Mouse (Mus musculus) forebrain, embryonic 15.5 days (tissue): ENCODE measurements at regions not wholly inside any gene's neighbourhood (a gene's known extent, or its start where the extent isn't known, plus 50 kb on each side); places are given as distances from the start of the nearest gene placed in this dataset.
A peak's percentile ranks its signal among the peaks of the same experiment; 100 is the strongest.

Experiments used
- ATAC-seq: fragments of 200-750 bp; cut with Nextera tagmentation; replicated peaks from 2 replicates; pipeline ENCODE4 v1.8.0; 2017; ENCODE audit warnings: mild to moderate bottlenecking, moderate TSS enrichment, moderate library complexity
- H3K27ac ChIP-seq: fragments of 300-500 bp; sonication (generic); replicated peaks from 2 replicates; pipeline ENCODE4 v1.5.1; 2015; ENCODE audit warnings: mild to moderate bottlenecking, inconsistent platforms
- H3K27me3 ChIP-seq: fragments of 300-500 bp; sonication (generic); 2 replicates; pipeline ENCODE4 v1.6.1; 2015; ENCODE audit warnings: inconsistent platforms
- H3K36me3 ChIP-seq: fragments of 300-500 bp; sonication (generic); 2 replicates; pipeline ENCODE4 v1.6.1; 2015; ENCODE audit warnings: mild to moderate bottlenecking, inconsistent platforms
- H3K4me1 ChIP-seq: fragments of 300-500 bp; sonication (generic); 2 replicates; pipeline ENCODE4 v1.6.1; 2015; ENCODE audit warnings: inconsistent platforms
- H3K4me2 ChIP-seq: fragments of 300-500 bp; sonication (generic); replicated peaks from 2 replicates; pipeline ENCODE4 v1.6.1; 2015; ENCODE audit warnings: mild to moderate bottlenecking, inconsistent platforms
- H3K4me3 ChIP-seq: fragments of 300-500 bp; sonication (generic); 2 replicates; pipeline ENCODE4 v1.5.1; 2015; ENCODE audit warnings: mild to moderate bottlenecking, inconsistent platforms
- H3K9ac ChIP-seq: fragments of 300-500 bp; sonication (generic); replicated peaks from 2 replicates; pipeline ENCODE4 v1.6.1; 2015; ENCODE audit warnings: mild to moderate bottlenecking, inconsistent platforms
- H3K9me3 ChIP-seq: fragments of 300-500 bp; sonication (generic); 2 replicates; pipeline ENCODE4 v1.6.1; 2016; ENCODE audit warnings: inconsistent platforms
- WGBS: fragments of 180-500 bp; shearing (Covaris S2); methylation state at CpG from one replicate; pipeline ENCODE4 v1.1.7; 2015; ENCODE audit warnings: mixed read lengths; 5-methylcytosine and 5-hydroxymethylcytosine counted together

GRCm38 (mm10) chr16:70825910-70826309, 512.2 kb downstream of the Gbe1 start:
- Histone ChIP-seq H3K4me1 (no peaks in the 10 kb centered on the region), H3K4me2 (no peak overlapping the region), H3K4me3 (no peak overlapping the region), H3K27me3 (no peaks in the 10 kb centered on the region), H3K9ac (no peak overlapping the region), H3K9me3 (no peaks in the 10 kb centered on the region), H3K36me3 (no peaks in the 10 kb centered on the region), H3K27ac (no peak overlapping the region)
- WGBS, result 94% methylated on average over 10 of the region's 10 CpGs
- ATAC-seq, result no peak

GRCm38 (mm10) chr16:70835006-70835405, 521.3 kb downstream of the Gbe1 start:
- H3K4me3 ChIP-seq, result no peak overlapping the region
- ATAC-seq, result no peak
- H3K9me3 ChIP-seq, result no peaks in the 10 kb centered on the region
- H3K4me2 ChIP-seq, result no peak overlapping the region
- no peaks in the 10 kb centered on the region for H3K27me3 ChIP-seq
- 81% methylated on average over 8 of the region's 8 CpGs for WGBS
- no peaks in the 10 kb centered on the region for H3K4me1 ChIP-seq
- no peak overlapping the region for H3K9ac ChIP-seq
- H3K27ac ChIP-seq, result no peak overlapping the region
- H3K36me3 ChIP-seq, result no peaks in the 10 kb centered on the region

GRCm38 (mm10) chr16:70838139-70838538, 524.4 kb downstream of the Gbe1 start:
- Histone ChIP-seq H3K36me3 (no peaks in the 10 kb centered on the region), H3K27me3 (no peaks in the 10 kb centered on the region), H3K4me1 (no peaks in the 10 kb centered on the region), H3K4me3 (no peak overlapping the region), H3K9me3 (no peaks in the 10 kb centered on the region), H3K27ac (no peak overlapping the region), H3K4me2 (no peak overlapping the region), H3K9ac (no peak overlapping the region)
- WGBS, result 74% methylated on average over 1 of the region's 1 CpGs
- ATAC-seq, result no peak

- no peak overlapping the region for H3K9ac ChIP-seq
- no peak; the same call in 1 of the 2 replicates for ATAC-seq
These were observed 554.5 kb downstream of the Gbe1 start for GRCm38 (mm10) chr16:70868241-70868640.

GRCm38 (mm10) chr16:70869205-70869604, 555.5 kb downstream of the Gbe1 start:
- WGBS, result 47% methylated on average over 4 of the region's 4 CpGs
- Histone ChIP-seq H3K4me2 (no peak overlapping the region), H3K27ac (no peak overlapping the region), H3K4me3 (no peak overlapping the region), H3K27me3 (no peaks in the 10 kb centered on the region), H3K9me3 (no peaks in the 10 kb centered on the region), H3K4me1 (peaks cover 4% of the 10 kb centered on the region; the same call in 1 of the 2 replicates), H3K9ac (no peak overlapping the region), H3K36me3 (no peaks in the 10 kb centered on the region)
- ATAC-seq, result peak; percentile 61

More at GRCm38 (mm10) chr16:70868241-70868640, 554.5 kb downstream of the Gbe1 start:
- H3K27me3 ChIP-seq, result no peaks in the 10 kb centered on the region
- H3K4me3 ChIP-seq, result no peak overlapping the region
- peaks cover 4% of the 10 kb centered on the region; the same call in 1 of the 2 replicates for H3K4me1 ChIP-seq
- no peaks in the 10 kb centered on the region for H3K36me3 ChIP-seq
- no peaks in the 10 kb centered on the region for H3K9me3 ChIP-seq
- no peak overlapping the region for H3K4me2 ChIP-seq
- WGBS, result 61% methylated on average over 2 of the region's 2 CpGs
- H3K27ac ChIP-seq, result no peak overlapping the region

- H3K4me3 ChIP-seq, result no peak overlapping the region
- no peak for ATAC-seq
- H3K4me1 ChIP-seq, result no peaks in the 10 kb centered on the region
- H3K27ac ChIP-seq, result no peak overlapping the region
- no peak overlapping the region for H3K4me2 ChIP-seq
- H3K9me3 ChIP-seq, result no peaks in the 10 kb centered on the region
- H3K27me3 ChIP-seq, result no peaks in the 10 kb centered on the region
- WGBS, result 58% methylated on average over 2 of the region's 2 CpGs
- H3K36me3 ChIP-seq, result no peaks in the 10 kb centered on the region
- no peak overlapping the region for H3K9ac ChIP-seq
These were observed 560.3 kb downstream of the Gbe1 start for GRCm38 (mm10) chr16:70874080-70874479.

GRCm38 (mm10) chr16:70880678-70881077, 566.9 kb downstream of the Gbe1 start:
- WGBS, result 22% methylated on average over 2 of the region's 2 CpGs

GRCm38 (mm10) chr16:70881098-70881850, 567.5 kb downstream of the Gbe1 start:
- H3K9me3 ChIP-seq, result no peaks in the 10 kb centered on the region
- peak overlapping the region; percentile 24 for H3K4me2 ChIP-seq
- peak overlapping the region; percentile 69 for H3K27ac ChIP-seq
- peak; percentile 65 for ATAC-seq
- no peaks in the 10 kb centered on the region for H3K36me3 ChIP-seq
- H3K27me3 ChIP-seq, result no peaks in the 10 kb centered on the region
- H3K9ac ChIP-seq, result no peak overlapping the region
- H3K4me1 ChIP-seq, result peaks cover 14% of the 10 kb centered on the region
- H3K4me3 ChIP-seq, result peak overlapping the region; percentile 8; the same call in 1 of the 2 replicates
- WGBS, result 52% methylated on average over 14 of the region's 14 CpGs

More at GRCm38 (mm10) chr16:70880678-70881077, 566.9 kb downstream of the Gbe1 start:
- H3K4me3 ChIP-seq, result no peak overlapping the region
- ATAC-seq, result peak; percentile 72
- H3K9me3 ChIP-seq, result no peaks in the 10 kb centered on the region
- H3K4me2 ChIP-seq, result peak overlapping the region; percentile 24; the same call in 1 of the 2 replicates
- H3K4me1 ChIP-seq, result peaks cover 14% of the 10 kb centered on the region
- H3K36me3 ChIP-seq, result no peaks in the 10 kb centered on the region
- no peaks in the 10 kb centered on the region for H3K27me3 ChIP-seq
- no peak overlapping the region for H3K9ac ChIP-seq
- peak overlapping the region; percentile 69 for H3K27ac ChIP-seq

GRCm38 (mm10) chr16:70900085-70900484, 586.3 kb downstream of the Gbe1 start:
- no peak for ATAC-seq
- Histone ChIP-seq H3K4me2 (no peak overlapping the region), H3K9ac (no peak overlapping the region), H3K9me3 (no peaks in the 10 kb centered on the region), H3K36me3 (no peaks in the 10 kb centered on the region), H3K4me3 (no peak overlapping the region), H3K27ac (no peak overlapping the region), H3K27me3 (no peaks in the 10 kb centered on the region), H3K4me1 (no peaks in the 10 kb centered on the region)
- WGBS, result 65% methylated on average over 5 of the region's 5 CpGs

- ATAC-seq, result no peak
- Histone ChIP-seq H3K4me2 (no peak overlapping the region), H3K9me3 (no peaks in the 10 kb centered on the region), H3K4me1 (no peaks in the 10 kb centered on the region), H3K4me3 (no peak overlapping the region), H3K9ac (no peak overlapping the region), H3K27ac (no peak overlapping the region), H3K36me3 (no peaks in the 10 kb centered on the region), H3K27me3 (no peaks in the 10 kb centered on the region)
These were observed 606.3 kb downstream of the Gbe1 start for GRCm38 (mm10) chr16:70920047-70920446.

- Histone ChIP-seq H3K4me3 (no peak overlapping the region), H3K9ac (no peak overlapping the region), H3K36me3 (no peaks in the 10 kb centered on the region), H3K9me3 (no peaks in the 10 kb centered on the region), H3K4me1 (no peaks in the 10 kb centered on the region), H3K4me2 (no peak overlapping the region), H3K27ac (no peak overlapping the region), H3K27me3 (no peaks in the 10 kb centered on the region)
- 47% methylated on average over 1 of the region's 1 CpGs for WGBS
- no peak for ATAC-seq
These were observed 615.9 kb downstream of the Gbe1 start for GRCm38 (mm10) chr16:70929651-70930050.

- Histone ChIP-seq H3K27ac (no peak overlapping the region), H3K9ac (no peak overlapping the region), H3K36me3 (no peaks in the 10 kb centered on the region), H3K4me1 (no peaks in the 10 kb centered on the region), H3K9me3 (no peaks in the 10 kb centered on the region), H3K27me3 (no peaks in the 10 kb centered on the region), H3K4me3 (no peak overlapping the region), H3K4me2 (no peak overlapping the region)
- no peak for ATAC-seq
These were observed 622.2 kb downstream of the Gbe1 start for GRCm38 (mm10) chr16:70935959-70936358.

GRCm38 (mm10) chr16:70952937-70953336, 639.2 kb downstream of the Gbe1 start:
- Histone ChIP-seq H3K4me2 (no peak overlapping the region), H3K9me3 (no peaks in the 10 kb centered on the region), H3K4me1 (no peaks in the 10 kb centered on the region), H3K9ac (no peak overlapping the region), H3K27ac (no peak overlapping the region), H3K4me3 (no peak overlapping the region), H3K27me3 (no peaks in the 10 kb centered on the region), H3K36me3 (no peaks in the 10 kb centered on the region)
- no peak for ATAC-seq
- 94% methylated on average over 2 of the region's 2 CpGs for WGBS
